Mouse (Mus musculus) lung, postnatal 4 days (tissue): ENCODE results near the gene Nmb.

Source experiments
- DNase-seq, 2 experiments: peaks; one replicate each; pipeline ENCODE4 v3.0.0; 2021

The Nmb gene

DNA sequence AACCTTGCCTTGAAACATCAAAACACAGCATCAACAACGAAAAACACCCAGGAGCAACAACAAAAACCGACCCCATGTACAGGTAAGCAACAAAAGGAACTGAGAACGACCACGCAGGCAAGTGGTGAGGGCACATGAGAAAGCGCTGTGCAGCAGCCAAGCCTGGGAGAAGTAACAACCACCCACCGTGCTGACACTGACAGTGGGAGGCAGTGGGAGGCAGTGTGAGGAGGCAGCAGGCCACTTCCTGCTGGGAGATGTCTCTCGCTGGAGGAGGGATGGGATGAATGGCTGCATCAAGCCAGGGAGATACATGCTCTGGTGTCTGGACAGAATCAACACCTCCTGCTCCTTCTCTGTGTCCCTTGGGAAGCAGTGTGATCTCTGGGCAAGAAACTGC is 7.7 kb downstream of the Nmb start:
- no peak for DNase-seq

DNA sequence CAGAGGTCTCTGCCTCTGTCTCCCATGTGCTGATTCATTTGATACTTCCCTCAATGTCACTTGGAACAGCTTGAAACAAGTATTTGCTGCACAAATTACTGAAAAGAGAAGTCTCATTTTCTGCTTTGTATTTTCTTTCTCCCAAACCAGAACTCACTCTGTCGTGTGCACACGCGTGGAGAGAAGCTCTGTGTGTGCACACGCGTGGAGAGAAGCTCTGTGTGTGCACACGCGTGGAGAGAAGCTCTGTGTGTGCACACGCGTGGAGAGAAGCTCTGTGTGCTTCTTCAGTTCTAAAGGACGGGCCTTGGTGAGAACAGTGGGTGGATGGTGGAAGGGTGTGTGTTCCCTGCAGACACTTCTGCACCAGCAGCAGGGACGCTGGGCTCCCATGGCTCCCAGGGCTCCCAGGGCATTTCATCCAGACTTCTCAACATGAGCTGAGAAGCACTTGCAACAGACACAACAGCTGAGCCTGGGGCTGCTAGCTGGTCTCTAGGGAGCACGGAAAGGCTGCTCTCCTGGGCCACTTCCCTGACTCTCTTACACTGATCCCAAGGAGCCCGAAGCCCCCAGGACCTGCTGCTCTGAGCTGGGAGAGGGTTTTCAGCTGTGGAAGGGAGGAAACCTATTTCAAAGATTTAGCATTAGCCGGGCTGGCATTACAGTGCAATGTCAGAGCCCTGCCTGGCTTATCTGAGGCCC is 9.9 kb downstream of the Nmb start:
- no peak for DNase-seq

DNA sequence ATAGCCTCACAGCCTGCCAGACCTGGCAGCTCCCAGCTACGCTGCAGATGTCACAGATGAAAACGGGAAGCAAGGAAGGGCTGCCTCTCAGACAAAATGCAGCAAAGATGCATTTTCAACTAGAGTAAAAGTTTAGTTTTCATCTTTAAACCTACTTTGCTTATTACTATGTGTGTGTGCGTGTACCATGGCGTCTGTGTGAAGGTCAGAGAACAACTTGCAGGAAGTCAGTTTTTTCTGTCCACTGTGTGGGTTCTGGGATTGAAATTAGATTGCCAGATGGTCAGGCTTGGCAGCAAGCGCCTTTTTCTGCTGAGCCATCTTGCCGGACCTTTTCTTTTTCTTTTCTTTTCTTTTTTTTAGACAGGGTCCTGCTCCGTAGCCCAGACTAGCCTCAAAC is 10.7 kb downstream of the Nmb start:
- no peak for DNase-seq

DNA sequence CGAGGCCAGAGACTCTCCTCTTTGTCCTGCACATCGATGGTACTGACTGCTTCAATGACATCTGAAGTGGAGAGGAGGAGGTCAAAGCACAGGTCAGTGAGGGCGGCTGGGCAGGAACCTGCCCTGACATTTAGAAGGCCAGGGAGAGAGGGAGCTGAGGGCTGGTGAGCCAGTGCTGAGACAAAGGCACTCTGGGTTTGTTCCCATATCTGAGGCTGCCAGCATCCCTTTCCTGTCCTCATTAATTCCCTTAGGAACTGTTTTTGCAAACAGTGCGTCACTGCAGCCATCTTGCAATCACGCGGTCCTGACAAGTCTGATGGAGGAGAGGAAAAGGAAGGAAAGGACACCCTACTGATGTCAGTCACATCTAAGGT is 11.1 kb downstream of the Nmb start:
- DNase-seq, result peak; percentile 30 to 45

DNA sequence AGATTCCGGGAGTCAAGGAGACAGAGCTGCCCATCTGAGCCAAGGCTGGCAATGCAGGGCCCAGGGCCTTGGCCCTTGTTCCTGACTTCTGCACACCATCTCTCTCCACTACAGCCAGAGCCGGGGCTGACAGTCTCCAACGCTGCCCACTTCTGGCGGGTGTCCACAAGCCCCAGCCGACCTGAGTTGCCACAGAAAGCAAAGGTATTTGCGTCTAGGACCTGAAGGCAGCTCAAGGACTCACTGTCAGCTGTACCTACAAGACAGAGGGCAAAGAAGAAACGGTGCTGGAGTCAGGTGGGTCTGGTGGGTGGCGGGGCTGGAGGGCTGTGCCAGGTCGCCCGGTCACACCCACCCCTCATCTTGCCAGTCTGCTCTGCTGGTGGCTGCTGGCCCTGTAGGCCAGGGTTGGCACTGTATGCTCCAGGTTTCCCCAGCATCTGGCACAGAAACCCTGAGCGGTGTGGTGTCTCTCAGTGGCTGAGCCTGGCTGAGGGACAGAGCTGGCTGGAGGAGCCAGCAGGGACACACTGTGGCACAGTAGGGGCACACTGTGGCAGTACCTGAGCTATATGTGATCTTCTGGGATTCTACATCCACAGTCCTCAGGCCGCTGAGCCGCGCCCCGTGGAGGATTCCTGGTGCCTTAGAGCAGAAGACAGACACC is 11.7 kb downstream of the Nmb start:
- DNase-seq, result no peak

DNA sequence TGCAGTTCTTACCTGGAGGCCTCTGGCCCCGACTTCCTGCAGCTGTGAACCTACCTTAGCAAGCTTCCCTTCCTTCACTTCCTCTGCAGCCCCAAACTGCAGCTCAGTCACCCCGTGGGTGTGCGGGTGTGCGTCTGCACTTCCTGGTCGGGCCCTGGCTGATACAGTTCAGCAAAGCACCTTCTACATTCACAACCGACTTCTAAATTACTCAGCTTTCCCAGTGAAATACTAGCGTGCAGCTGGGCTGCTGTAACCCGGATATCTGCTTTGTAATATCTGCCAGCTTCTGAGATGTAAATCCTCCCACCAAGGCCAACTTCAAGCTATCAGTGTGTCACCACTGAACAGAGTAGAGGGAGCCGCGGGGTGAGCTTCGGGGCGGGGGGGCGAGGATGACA is 15.0 kb downstream of the Nmb start:
- peak; percentile 39 to 49 for DNase-seq

DNA sequence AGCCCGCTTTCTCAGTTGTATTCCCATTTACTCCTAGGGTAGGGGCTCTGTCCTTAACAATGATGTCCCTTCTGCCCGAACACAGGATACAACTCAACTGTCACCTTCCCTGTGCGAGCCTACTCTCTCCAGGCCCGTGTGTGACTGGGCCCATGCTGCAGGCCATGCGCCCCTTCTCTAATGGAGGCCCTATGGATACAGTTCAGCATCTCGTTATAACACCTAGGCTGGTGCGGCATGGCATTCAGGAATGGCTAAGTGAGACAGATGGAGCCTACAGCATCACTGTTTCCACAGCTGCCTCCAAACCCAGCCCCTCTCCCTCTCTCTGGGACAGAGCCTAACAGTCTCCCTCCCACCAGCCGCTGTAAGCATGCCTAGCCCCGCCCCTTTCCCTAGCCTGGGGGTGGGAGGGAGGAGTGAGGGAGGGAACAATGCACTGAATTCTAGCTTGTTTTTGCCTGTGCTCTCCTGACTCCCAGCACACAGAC is 15.8 kb downstream of the Nmb start:
- DNase-seq, result peak; percentile 62 to 68

DNA sequence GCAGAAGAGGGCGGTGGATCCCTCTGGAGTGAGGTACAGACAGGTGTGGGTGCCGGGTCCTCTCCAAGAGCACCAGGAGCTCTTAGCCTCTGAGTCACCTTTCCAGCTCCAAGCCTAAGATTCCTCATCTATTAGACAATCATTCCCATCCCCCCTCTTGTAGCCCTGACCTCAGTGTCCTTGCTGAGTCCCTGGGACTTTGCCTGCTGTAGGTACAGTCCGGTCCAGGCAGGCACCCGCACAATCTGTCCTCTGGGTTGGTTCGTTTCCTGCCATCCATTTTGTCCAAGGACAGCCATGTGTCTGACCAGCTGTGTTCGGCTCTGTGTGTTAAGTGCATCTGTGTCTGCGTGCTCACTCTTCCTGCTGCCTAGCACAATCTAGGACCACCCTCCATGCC is 16.3 kb downstream of the Nmb start:
- no peak for DNase-seq

DNA sequence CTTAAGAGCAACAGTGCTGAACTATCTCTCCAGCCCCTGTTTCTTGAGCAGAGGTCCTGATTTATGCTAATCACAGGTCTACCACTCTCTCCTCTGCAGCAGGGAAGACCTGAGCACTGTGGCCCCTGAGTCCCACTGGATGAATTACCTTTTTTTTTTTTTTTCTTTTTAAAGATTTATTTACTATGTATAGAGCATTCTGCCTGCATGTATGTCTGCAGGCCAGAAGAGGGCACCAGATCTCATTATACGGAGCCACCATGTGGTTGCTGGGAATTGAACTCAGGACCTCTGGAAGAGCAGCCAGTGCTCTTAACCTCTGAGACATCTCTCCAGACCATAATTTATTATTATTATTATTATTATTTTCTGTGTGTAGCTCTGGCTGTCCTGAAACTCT is 19.2 kb downstream of the Nmb start:
- no peak for DNase-seq

DNA sequence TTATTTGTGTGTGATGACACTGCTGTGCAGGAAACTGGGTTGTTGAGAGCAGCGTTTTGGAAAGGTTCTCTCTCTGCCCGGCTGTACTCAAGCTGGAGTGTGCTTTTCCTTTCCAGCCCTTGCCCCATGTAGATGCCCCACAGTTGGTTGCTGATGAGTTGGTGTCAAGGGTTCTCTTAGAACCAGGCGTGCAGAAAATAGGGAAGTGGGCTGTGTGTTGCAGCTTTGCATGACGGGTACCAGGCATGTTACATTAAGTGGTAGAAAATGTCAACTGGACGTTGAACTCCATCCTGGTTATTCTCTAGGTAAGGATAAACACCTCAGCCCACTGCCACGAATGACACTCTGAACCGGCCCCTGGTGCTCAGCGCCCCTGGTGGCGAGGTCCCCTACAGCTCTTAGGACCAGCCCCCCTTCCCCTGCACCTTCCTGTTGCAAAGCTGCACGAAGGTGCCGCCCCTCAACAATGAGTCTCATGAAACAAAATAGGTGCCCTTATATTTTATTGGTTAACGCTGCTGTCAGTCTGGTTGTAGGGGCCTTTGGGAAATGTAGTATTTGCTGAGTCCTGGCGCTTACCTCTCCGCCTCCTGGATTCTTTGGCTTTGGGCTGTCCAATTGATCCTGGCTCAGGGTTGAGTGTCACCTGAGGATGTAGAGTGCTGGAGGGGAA is 21.9 kb downstream of the Nmb start:
- DNase-seq, result peak; percentile 76 to 82

DNA sequence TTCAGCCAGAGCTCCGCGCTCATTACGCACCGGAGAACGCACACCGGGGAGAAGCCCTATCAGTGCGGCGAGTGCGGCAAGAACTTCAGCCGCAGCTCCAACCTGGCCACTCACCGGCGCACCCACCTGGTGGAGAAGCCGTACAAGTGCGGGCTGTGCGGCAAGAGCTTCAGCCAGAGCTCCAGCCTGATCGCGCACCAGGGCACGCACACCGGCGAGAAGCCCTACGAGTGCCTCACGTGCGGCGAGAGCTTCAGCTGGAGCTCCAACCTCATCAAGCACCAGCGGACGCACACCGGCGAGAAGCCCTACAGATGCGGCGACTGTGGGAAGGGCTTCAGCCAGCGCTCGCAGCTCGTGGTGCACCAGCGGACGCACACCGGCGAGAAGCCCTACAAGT is 29.1 kb downstream of the Nmb start:
- DNase-seq, result no peak

DNA sequence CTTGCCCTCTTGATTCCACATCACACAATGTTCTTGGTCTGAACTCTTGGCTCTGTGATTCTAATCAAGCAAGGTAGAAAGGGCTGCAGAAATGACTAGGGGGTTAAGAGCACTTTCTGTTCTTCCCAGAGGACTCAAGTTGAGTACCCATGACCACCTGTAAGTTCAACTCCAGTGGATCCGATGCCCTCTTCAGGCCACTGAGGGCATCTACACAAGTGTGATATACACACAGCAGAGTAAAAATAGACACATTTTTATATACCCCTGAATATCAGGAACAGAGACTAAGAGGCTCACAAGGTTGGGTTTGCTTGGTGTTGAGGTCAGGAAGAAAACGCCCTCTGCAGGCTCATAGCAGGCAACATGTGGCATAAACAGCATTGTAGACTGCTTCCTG is 31.2 kb downstream of the Nmb start:
- no peak for DNase-seq

DNA sequence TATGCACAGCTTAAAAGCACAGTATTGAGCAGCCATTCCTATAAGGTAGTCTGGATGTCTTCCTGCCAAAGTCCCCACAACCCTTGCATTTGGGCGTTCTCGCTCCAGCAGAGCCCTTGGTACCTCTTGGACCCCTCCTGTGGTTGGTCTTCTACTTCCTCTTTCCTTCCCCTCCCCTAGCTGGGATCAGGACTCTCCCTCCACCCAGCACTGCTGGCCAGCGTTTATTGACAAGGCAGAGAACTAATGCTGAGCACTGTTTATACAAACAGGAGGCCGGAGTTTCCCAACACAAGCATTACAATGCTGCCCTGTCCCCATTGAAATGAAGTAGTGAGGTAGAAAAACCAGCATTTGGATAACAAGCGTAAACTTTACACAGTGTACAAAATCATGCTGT is 31.8 kb downstream of the Nmb start:
- no peak for DNase-seq

DNA sequence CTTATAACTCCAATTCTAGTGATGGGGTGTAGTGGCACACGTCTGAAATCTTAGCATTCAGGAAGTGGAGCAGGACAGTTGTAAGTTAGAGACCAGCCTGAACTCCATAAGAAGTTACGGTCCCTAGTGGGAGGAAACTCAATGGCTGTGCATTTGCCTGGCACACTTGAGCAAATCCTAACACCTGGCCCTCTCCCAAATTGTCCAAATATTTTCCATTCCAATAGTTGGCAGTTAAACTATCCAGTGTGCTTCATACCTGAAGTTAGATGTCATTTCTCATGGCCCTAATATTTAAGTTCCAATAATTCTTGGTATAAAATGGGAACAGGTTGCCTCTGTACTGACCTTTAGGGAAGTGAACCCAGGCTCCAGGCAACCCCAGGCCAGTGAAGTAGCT is 36.2 kb downstream of the Nmb start:
- no peak for DNase-seq

DNA sequence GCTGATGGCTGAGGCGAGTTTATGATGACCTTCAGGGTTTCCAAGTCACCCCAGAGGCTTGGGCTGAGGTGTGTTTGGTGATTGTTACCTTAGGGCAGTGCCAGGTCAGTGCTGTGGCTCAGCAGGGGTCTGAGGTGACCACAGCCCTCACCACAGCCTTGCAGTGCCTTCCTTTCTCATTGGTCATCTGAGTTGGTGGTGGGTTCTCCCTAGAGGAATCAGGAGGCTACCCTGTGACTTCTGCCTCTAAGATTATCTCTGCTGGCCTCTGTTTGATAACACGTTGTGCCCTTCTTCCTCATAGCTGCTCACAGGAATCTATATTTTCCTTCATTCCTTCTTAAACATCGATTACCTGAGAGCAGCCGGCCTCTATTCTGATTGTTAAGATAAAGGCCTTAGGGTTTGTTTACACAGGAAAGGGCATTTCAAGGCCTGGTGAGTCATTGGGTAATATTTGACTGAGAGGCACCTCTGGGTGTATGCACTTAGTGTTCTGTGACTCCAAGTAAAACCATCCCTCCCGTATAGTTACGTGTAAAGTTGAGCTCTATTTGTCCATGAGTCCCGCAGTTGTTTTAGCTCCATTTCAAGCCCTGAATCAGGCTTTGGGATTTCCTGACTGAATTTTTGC is 38.2 kb downstream of the Nmb start:
- DNase-seq, result no peak

DNA sequence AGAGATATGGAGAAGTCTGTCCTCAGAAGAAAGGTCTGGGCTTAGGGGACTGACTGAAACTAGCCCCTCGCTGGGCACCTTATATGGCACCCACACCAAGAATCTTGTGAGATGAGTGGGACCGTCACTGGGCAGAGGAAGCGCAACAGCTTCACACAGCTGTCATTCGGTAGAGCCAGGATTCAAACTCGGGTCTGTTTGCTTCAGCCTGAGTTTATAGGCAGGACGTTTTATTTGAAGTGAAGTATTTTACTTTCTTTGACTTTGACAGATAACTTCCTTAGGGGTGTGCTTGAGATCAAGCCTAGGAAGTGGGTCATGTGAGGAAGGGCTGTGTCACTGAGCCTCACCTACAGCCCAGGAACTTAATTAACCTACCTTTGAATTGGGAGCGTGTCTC is 39.4 kb downstream of the Nmb start:
- no peak for DNase-seq

DNA sequence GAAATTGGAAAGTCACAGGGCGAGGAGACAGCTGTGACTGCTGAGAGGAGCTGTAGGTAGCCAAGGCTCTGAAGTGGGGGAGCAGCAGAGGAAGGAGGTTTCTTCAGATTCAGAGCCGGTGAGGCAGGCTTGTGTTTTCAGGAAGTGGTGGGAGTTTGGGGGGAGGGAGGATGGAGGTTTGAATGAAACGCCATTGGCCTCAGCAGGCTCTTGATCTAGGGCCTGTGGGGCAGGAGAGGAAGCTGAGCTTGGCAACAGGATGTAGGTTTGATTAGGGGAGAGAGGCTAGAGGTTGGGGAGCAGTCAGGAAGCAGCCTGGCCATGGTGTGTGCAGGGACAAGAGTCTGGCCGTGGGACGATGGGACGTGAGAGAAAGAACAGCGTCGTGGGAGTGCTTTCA is 40.0 kb downstream of the Nmb start:
- peak; percentile 57 to 61 for DNase-seq

DNA sequence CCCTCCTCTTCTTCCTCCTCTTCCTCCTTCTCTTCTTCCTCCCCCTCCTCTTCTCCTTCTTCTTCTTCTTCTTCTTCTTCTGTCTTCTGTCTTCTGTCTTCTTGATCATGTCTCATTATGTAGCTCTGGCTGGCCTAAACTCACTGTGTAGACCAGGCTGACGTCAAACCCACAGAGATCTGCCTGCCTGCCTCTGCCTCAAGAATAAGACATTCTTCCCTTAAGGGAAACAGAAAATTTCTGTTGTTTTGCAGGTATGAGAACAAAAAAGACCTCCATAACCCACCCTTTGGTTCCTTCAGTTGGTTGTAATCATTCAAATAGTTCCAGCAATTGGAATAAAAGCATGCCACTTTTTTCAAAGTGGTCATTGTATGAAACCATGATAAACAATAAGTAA is 40.7 kb downstream of the Nmb start:
- DNase-seq, result no peak

DNA sequence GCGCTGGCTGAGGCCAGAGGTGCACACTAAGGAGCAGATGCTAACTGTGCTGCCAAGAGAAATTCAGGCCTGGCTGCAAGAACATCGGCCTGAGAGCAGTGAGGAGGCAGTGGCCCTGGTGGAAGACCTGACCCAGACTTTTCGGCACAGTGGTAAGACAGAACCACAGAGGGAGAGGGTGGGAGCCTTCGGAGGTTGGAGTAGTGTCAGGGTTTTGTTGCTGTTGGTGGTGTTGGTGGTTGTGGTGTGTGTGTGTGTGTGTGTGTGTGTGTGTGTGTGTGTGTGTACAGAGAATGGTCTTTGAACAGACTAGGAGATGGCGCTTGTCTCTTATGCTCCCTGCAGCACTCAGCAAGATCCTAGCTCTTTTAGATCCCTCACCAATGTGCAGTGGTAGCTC is 41.4 kb downstream of the Nmb start:
- DNase-seq, result no peak

DNA sequence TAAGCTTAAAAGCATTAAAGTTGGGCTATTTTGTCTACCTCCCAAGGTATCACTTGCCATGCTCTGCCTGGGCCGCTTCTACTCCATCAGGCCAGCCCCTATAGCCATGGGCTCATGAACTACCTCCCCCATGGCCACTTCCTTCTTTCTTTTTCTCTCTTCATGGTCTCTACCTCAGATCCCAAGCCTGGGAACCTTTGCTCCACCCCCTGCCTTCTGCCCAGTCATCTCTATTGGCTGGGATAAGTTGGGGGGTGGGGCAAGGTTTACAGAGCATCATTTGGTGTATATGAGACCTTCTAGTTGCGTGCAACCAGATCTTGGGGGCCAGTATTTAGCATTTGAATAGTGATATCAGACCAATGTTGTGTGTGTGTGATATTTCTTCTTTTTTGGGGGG is 42.4 kb downstream of the Nmb start:
- no peak for DNase-seq

DNA sequence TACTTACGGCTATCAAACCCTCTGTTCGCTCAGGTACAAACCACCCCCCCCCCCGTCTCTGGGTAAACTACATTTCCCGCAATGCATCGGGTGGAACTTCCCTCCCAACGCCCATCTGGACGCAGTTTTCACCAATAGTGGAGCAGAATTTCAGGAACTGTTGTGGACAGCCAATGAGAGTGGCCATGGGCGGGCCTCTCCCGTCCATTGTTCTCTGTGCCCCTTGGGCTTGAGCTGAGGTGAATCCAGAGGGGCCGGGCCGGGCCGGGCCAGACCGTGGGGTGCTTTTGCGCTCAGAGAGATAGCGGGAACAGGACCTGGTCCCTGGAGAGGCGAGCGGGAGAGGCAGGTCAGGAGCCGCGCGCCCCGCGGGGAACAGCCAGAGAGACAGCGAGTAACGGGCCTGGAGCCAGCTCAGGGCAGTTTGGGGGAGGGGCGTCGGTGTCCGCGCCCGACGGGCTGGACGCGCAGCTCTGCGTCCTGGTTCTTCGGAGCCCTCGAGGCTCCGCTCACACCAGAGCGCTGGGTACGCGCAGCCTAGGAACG is 44.1 kb downstream of the Nmb start, which contains the start of gene Zscan2:
Gene Zscan2, plus strand, starts transcription at position 192 of the 546 bp plus-strand sequence.
- peak; percentile 92 to 94 for DNase-seq

DNA sequence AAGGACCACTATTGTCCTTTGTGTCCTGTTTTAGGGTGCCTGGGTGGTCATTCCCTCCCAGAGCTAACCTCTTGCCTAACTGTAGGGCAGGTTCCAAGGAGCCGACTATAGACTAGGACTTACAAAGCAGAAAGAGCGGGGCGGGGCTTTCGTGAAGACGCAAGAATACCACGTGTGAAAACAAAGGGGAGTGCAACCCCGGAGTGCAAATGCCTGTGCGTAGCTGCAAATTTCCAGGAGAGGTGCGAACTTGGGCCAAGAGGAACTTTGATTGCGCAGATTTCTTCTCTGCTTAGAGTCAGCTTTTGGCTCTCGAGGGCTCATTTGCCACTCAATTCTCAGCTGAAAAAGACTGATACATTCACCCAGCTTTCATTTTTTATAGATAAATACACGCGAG is 44.6 kb downstream of the Nmb start:
- peak; percentile 74 to 75 for DNase-seq

DNA sequence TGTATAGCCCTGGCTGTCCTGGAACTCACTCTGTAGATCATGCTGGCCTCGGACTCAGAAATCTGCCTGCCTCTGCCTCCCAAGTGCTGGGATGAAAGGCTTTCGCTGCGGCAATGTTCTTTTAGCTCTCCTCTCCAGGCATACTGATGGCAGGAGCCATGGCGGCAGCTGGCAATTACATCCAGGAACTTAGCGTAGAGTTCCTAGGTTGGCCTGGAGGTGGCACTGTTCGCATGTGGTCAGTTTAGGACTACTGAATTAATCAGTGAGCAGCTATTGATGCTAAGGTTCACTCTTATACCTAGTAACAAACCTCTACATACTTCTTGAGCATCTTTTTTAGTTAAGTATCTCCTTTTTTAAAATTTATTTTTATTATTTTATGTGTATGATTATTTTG is 47.7 kb downstream of the Nmb start:
- DNase-seq, result peak; percentile 72 to 86
